Mouse (Mus musculus): Measurements from ENCODE around the gene Gtpbp1.

Gene Gtpbp1

DNA sequence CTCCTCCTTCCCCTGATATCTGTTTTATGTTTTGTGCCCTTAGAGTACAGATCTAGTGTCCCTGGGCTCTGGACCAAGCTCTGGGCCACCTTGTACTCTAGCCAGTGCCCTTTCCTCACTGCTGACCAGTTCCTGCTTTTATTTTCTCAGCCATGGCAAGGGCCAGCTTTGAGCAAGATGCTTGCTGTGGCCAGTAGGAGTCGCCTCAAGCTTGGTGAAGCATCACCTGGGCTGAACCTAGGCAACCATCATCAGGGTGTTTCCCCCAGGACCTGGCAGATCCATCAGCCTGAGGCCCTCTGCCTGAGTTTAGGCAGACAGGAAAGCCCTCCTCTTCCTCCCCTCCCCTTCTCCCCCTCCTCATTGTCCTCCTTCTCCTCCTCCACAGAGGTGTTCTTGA is 32.8 kb downstream of the Gtpbp1 start:
- DNase-seq (ENCODE audit: extremely low read depth, low read depth): no peak

DNA sequence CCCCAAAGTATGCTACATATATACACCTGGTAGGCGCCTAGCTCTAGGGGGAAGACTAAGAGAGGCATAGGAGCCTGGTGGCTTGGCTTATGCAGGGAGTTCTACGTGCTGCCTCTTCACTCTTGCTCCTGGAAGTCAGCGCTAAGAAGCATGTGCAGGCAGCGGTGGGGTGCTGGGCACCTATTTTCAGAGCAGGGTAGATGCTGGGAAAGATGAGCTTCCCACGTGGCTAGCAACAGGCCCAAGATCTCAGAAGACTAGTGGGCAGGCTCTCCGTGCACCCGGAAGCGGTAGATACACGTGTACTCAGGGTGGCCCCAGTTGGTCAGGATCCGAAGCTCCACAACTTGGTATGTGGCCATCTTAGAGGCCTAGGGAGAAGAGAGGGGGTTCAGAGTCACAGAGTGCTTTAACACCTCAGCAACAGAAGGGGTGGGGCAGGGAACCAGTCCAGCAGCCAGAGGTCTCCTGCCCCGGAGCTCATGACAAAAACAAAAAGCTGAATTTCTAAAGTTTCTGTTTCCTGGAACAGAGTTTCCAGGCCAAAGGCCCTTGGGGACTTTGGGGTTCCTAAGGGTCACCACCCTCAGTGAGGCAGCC is 34.6 kb downstream of the Gtpbp1 start:
- no peak for DNase-seq (ENCODE audit: extremely low read depth, low read depth)

DNA sequence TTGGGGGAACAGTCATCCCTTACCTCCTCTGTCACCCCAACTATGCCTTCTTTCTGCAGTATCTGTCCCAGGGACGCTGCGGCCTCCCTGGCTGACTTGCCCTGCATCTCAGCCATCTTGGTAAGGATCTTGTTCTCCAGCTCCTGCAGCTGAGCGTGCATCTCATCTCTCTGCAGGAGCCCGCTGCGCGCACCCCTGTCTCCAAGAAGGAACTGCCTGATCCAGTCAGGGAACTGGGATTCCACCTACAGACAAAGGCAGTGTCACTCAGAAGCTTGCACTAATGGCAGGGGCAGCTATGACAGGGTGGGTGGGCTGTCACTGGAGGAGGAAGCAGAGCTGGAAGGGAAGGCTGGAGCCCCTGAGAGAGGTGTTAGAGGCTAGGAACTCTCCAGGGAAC is 37.2 kb downstream of the Gtpbp1 start:
- no peak for DNase-seq (ENCODE audit: extremely low read depth, low read depth)

DNA sequence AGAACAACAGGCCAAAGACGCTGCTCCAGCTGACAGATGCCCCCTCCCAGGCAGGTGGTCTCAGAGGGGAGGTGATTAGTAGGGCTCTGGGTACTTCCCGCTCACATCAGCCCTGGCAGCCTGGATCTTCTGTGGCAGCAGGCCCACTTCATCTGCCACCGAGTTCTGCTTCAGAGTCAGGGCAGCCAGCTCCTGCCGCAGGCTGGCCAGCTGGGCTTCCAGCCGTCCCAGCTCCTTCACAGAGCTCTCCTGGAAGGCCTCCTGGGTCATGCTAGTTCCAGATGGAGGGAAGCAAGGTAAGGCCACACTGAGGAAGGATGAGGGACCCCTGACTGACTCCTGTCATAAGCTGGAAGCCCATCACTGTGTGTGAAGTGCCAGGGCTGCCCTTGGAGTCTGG is 37.7 kb downstream of the Gtpbp1 start:
- DNase-seq (ENCODE audit: extremely low read depth, low read depth): no peak

DNA sequence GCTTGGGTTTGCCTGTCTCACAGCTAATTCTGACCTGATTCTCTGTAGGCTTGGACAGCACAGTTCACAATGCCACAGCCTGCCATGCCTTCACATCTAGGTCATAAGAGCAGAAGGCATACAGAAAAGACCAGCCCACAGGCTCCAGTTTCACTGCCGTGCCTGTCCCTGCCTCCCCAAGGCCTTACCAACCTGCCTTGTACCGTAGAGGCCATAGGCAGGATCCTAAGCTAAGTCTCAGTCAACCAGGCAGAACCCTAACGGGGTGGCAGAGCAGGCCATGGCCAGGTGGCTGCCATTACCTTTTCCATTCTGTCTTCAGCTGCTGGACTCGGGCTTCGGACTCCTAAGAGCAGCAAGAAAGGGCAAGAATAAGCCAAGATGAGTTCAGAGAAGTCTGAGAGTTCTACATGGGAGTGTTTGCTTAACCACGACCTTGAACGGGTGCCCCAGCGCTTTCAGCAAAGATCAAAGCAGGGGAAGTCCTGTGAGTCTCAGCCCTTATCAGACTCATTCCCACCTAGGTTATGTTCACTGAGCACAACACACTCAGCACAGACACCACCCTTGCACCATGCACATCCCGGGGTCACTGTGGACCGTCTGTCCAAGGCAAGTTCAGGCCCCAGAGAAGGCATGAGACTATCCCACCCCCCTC is 38.2 kb downstream of the Gtpbp1 start:
- no peak for DNase-seq (ENCODE audit: extremely low read depth, low read depth)

DNA sequence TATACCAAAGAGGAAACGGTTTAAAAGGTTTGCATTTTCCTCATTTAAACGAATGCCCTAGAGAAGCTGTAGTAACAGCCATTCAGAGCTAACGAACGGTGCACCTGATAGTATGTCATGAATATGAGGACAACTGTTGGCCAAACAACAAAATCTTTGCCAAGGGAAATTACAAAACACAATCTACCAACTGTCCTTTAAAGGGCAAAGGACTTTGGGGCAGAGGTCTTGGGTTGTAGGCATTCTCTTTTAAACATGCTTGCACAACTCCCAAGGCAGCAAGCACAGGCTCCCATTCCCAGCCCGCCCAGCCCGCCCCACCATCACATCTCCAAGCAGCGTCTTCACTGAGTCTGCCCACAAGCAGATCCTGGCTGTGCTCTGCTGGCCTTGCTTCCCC is 40.9 kb downstream of the Gtpbp1 start:
- no peak for DNase-seq (ENCODE audit: extremely low read depth, low read depth)

DNA sequence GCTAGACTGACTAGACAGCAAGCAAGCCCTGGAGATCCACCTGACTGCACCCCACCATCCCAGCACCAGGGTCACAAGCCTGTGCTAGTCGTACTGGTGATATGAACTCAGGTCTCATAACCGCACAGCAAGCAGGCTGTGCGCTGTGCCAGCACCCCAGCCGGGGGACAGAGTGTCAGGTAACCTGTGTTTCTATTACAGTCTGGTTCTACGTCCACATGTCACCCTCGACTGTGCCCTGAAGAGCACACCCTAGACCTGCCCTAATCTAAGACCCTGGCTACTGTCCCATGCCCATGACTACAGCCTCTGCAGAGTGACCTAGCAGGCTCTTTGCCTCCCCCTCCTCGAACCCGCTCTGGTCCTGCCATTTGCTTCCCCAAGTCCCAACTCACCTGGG is 42.5 kb downstream of the Gtpbp1 start:
- DNase-seq (ENCODE audit: extremely low read depth, low read depth): no peak

DNA sequence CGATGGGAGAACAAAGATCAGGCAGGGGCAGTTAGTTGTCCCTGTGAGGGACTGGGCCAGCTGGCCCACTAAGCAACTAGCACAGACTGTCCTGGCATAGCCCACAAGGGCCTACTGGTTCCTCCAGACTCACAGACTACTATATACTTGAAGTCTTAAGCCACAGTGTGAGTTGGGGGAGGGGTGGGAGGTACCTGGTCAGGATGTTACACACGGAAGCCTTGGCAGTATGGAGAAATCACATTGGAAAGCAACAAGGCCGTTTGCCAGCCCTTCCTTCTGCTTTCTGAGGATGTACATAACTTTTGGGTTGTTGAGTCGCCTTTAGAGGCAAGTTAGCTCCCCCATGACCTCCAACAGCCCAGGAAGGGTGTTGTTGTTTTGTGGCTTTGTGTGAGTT is 43.0 kb downstream of the Gtpbp1 start:
- no peak for DNase-seq (ENCODE audit: extremely low read depth, low read depth)

DNA sequence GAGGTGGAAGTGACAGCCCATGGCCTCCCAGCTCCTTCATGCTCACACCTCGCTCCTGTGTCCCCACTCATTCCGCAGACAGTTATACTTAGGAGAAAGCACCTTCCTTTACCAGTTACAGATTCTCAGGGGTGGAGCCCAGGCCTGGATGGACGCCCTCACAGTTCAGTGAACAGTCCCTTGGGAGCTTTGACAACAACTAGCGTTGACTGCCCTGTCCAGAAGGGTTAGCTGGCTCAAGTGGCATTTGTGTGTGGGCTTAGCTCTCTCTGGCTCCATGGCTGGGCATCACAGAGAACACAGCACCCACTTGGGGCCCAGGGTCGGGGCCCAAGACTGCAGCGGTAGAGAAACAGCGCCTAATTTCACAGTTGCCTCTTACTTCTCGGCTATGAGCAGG is 43.7 kb downstream of the Gtpbp1 start:
- no peak for DNase-seq (ENCODE audit: extremely low read depth, low read depth)

DNA sequence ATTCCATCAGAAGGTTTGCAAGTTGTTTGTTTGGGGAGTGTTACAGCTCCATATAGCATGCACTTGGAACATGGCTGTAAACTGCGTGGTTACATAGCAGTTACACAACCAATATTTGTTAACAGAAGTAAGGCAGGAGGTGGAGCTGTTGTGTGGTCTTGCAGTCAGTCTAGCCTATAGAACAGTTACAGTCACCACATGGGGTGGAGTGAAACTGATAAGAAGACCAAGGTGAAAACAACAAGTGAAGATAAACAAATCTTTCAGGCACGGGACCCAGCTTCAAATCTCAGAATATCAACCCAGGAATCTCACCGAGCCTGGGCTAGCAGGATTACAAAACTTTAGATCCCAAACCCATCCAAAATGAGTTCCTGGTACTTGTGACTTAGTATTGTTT is 50.1 kb downstream of the Gtpbp1 start:
- DNase-seq (ENCODE audit: extremely low read depth, low read depth): no peak

DNA sequence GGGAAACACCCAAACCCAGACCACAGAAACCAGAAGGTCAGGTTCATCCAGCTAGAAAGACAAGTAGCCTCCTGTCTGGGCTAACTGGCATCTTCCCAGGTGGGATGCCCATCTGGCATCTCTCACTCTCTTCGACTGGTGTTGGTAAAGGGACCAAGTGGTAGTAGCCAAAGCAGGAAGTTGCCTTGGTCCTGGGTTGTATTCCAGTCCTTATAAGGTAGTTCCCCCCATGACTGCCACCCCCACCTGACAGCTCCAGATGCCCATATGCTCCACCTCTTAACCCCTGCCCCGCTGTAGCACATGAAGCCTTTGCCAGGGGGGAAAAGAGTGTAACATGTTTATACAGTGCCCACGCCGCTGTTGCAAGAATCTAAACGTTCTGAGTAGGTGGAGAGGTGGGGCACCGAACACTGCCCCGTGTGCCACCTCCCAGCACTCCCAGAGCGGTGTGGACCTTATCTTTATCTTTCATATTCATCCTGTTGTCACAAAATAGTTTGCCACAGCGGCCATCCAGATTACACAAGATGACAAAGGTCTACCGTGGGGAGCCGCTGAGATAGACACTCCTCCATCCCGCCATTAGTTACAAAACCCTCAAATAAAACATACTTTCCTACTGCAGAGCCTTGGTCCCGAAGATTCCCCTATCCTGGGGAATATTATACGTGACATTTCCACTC is 50.7 kb downstream of the Gtpbp1 start:
- DNase-seq (ENCODE audit: extremely low read depth, low read depth): no peak

DNA sequence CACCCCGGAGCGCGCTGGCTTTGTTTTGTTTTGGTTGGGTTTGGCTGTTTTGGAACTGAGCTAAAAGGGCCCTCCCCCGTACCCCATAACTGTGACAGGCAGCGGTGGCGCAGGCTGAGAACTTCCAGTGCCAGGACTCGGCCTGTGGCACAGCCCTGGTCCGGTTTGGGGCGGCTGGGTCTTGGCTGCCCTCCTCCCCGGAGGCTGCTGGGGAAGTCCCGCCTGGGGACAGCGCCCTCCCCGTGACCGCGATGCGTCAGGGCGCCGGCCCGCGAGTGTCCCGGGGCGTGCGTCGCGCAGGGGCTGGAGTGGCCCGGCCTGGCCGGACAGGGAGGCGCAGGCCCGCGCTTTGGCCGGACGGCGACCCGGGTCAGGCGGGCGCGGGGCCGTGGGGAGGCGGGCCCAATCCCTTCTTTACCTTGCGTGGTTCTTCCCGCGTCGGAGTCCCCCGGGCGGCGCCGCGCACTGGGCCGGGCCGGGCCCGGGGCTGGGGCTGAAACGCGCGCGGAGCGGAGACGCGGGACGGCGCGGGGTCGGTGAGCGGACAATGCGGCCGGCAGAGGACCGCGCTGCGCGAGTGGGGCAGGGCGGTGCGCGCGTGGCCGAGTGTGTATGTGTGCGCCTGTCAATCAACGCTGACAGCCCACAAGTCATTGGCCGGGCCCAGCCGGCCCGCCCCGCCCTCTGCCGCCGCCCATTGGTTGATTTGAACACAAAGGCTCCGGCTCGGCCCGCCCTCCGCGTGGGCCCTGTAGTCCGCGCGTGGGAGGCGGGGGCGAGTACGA is 51.5 kb downstream of the Gtpbp1 start, which contains the start of gene Sun2:
Sun2 (minus strand) TSS at position 616 of the 785 bp plus-strand sequence.
- DNase-seq (ENCODE audit: extremely low read depth, low read depth): peak; percentile 52

DNA sequence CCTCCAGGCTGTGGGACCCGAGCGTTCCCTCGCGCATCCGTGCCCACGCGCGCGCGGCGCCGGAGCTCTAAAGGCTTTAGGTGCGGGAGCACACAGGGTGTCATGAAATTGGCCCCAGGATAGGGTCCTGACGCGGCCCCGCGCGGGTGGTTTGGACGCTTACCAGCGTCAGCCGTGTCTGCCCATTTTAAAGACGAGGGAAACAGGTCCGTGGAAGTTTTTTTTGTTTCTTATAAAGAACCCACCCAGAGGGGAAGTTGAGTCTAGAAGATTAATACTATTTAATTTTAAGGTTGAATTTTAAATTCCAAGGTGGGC is 52.0 kb downstream of the Gtpbp1 start:
- no peak for DNase-seq (ENCODE audit: extremely low read depth, low read depth)

DNA sequence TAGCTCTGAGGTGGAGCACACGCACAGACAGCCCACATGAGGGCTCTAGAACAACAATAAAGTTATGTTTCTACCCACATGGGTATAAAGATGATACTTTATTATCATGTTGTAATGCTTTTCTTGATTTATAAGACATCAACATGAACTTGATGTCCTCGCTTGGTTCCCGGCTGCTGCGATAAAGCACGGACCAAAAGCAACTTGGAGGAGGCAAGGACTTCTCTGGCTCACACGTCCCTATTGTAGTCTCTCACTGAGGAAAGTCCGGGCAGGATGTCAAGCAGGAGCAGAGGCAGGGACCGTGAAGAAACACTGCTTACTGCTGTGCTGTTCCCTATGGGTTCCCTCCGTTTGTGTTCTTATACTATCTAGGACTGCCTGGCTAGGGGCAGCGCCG is 53.4 kb downstream of the Gtpbp1 start:
- DNase-seq (ENCODE audit: extremely low read depth, low read depth): no peak

DNA sequence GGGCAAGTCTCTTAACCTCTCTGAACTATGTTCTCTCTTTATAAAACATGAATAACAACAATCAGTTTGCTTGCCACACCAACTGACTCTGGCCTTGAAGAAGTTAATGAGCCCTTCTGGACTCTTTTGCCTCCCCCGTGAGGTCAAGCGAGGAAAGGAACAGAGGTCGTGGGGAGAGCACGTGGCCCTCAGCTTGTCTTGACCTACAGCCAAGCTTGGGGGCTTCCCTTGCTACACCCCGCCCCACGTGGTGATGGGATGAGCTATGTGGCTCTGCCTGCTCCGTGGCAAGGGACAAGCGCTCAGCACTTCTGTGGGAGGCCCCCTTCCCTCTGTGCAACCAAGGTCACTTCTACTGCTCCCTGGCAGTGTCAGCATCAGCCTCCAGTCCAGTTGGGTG is 54.1 kb downstream of the Gtpbp1 start:
- no peak for DNase-seq (ENCODE audit: extremely low read depth, low read depth)

DNA sequence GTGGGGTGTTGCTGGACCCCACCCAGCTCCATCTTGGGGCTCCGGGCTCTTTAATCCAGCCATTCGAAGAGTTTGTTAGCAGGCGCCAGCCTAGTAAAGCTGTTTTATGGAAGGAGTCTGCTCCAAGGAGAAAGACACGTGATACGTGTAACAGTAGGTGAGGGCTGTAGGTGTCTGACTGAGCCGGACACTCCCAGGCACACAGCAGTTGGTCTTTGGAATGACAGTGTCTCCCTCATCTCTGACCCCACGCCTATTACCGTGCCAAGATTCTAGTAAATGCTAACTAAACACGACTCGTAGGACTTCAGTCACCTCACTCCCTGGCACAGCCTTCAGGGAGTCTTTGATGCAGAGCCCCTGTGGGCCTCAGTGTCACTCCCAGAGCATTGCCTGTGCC is 54.7 kb downstream of the Gtpbp1 start:
- DNase-seq (ENCODE audit: extremely low read depth, low read depth): no peak

DNA sequence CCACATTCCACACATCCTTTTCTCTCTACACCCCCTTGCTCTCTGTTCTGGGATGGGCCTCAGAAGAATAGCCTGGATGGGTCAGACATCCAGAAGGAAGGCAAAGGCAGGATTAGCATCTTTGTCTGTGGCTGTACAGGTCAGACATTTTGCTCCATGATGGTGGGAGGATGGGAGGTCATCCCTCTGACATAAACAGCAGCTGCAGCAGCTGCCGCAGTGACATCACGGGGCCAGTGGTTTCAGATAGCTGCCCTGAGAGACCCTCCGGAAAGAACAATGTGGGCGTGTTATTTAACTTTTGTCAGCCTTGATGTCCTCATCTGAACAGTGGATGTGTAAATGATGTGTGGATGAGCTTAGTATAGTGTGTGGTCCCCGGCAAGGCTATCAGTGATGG is 55.2 kb downstream of the Gtpbp1 start:
- no peak for DNase-seq (ENCODE audit: extremely low read depth, low read depth)

DNA sequence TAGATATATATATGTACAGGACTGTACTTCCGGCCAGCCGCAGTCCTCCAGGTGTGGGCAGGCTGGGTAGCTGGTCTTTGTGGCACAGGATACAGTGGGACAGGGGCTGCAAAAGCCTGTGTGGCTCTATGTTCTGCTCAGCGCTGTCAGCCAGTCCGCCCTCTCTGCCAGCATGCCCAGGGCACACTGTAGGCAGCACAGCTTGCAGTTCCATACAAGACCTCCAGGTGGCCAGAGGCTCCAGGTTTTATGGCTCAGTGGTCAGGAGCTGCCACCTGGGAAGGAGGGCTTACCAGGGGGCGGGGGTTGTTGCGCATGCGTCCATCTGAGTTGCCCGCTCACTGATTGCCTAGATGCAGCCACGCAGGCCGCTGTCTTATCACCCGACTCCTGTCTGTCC is 57.4 kb downstream of the Gtpbp1 start:
- DNase-seq (ENCODE audit: extremely low read depth, low read depth): no peak

DNA sequence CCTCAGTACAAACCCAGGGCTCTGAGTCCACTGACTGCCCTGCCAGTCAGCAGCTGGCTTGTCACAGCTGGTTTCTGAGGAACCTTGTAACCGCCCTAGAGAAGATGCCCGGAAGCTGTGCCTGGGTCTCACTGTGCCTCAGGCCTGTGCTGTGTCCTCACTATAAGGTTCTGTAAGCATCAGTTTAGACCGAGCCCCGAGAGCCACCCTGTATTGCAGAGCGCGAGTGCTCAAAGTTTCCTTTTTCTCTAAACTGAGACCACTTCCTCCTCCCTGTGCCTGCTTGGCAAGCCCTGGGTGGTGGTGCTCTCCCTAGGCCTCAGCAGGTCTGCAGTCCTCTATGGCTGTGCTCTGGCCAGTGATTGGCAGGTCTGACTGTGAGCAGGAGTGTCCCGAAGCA is 58.5 kb downstream of the Gtpbp1 start:
- DNase-seq (ENCODE audit: extremely low read depth, low read depth): no peak

DNA sequence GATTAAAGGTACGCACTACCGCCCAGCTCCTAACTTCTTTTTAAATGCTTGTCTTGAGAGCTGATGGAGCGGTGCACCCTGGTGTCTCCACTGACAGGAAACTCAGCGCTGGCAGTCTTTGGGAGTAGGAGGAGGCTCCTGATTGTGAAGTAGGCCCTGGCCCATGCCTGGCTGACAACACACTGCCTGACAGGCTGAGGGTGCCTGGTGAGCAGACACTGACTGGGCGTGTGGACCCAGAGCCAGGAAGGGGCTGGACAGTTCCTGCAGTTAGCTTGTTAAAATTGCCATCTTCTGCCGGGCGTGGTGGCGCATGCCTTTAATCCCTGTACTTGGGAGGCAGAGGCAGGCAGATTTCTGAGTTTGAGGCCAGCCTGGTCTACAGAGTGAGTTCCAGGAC is 59.6 kb downstream of the Gtpbp1 start:
- no peak for DNase-seq (ENCODE audit: extremely low read depth, low read depth)

DNA sequence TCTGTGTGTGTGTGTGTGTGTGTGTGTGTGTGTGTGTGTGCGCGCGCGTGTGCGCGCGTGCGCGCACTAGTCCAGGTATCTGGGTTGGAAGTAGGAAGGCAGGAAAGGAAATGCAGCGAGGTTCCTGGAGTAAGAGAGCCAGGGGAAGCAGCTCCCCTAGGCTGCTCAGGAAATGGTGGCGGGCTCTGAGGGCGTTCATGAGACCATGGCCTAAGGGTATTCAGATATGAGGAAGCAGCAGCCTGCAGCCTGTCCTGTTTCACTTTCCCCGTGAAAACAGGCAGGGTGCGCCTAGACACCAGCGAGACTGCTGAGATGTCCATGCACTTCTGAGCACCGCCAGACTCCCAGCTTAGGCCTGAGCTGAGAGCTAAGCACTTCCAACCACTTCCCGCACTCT is 61.1 kb downstream of the Gtpbp1 start:
- DNase-seq (ENCODE audit: extremely low read depth, low read depth): no peak

DNA sequence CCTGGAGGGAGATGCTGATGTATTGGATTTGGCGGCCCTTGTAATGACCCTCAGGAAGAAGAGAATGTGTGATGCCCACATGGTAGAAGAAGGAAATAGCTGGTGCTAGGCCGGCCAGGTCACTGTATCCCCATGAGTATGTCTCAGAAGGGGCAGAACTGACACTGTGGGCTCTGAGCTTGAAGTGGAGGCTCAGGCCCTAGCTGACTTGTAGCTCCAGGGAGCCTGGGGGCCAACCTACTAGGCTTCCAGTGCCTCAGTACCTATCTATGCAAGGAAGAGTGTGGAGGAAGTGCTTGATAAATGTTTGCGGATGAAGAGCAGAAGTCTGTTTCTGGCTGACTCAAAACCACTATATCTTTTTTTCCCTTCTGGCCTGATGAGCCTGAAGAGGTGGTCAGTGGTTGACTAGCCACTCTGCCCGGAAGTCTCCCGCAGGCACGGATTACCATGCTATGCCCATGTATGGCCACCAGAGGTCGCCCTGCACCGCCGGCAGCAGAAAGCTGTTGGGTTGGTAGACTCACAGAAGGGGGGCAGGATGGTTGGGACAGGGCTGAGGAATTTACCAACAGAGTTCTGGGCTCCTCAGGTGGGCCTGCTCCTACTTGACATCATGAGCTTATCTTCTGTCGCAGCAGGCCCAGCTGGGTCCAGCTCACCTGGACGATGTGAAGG is 62.2 kb downstream of the Gtpbp1 start:
- DNase-seq (ENCODE audit: extremely low read depth, low read depth): no peak

Measured in MEL-GATA-1-ER (cell line).